Mouse (Mus musculus) limb, embryonic 10.5 days (tissue): ENCODE data around the gene Ttc12. TPM values are rescaled to one million over a fixed set of nuclear protein-coding genes. Genes with fewer than 3 reads are reported as not detected.

Source experiments
- DNase-seq: peaks from one replicate; pipeline ENCODE4 v3.0.0-alpha.2; 2017; ENCODE audit warnings: low spot score
- H3K27ac ChIP-seq: fragments of 300-500 bp; sonication (generic); 2 replicates; pipeline ENCODE4 v1.5.1; 2016; ENCODE audit warnings: mild to moderate bottlenecking
- H3K27me3 ChIP-seq: fragments of 300-500 bp; sonication (generic); 2 replicates; pipeline ENCODE4 v1.6.1; 2016; ENCODE audit warnings: low read depth, mild to moderate bottlenecking; ENCODE audit not compliant: poor library complexity, severe bottlenecking
- H3K36me3 ChIP-seq: fragments of 300-500 bp; sonication (generic); 2 replicates; pipeline ENCODE4 v1.6.1; 2016; ENCODE audit warnings: mild to moderate bottlenecking, moderate library complexity
- H3K4me1 ChIP-seq: fragments of 300-500 bp; sonication (generic); 2 replicates; pipeline ENCODE4 v1.6.1; 2016
- H3K4me3 ChIP-seq: fragments of 300-500 bp; sonication (generic); 2 replicates; pipeline ENCODE4 v1.5.1; 2016; ENCODE audit warnings: mild to moderate bottlenecking, moderate library complexity
- H3K9me3 ChIP-seq: fragments of 300-500 bp; sonication (generic); replicated peaks from 2 replicates; pipeline ENCODE4 v1.6.1; 2016; ENCODE audit warnings: mild to moderate bottlenecking
- WGBS: fragments of 180-500 bp; shearing (Covaris S2); methylation state at CpG from one replicate; pipeline ENCODE4 v1.1.7; 2016; 5-methylcytosine and 5-hydroxymethylcytosine counted together
- polyA plus RNA-seq: library from polyadenylated mRNA; unstranded; fragments of >200 nt; fragmentation: Nextera tagmentation; extraction: Ambion mirVana; gene quantifications from 2 replicates; pipeline ENCODE4 v1.2.1, GENCODE M21; 2016

The Ttc12 gene
- polyA plus RNA-seq, 1 experiment from 2014 or later = 1.7 TPM

DNA sequence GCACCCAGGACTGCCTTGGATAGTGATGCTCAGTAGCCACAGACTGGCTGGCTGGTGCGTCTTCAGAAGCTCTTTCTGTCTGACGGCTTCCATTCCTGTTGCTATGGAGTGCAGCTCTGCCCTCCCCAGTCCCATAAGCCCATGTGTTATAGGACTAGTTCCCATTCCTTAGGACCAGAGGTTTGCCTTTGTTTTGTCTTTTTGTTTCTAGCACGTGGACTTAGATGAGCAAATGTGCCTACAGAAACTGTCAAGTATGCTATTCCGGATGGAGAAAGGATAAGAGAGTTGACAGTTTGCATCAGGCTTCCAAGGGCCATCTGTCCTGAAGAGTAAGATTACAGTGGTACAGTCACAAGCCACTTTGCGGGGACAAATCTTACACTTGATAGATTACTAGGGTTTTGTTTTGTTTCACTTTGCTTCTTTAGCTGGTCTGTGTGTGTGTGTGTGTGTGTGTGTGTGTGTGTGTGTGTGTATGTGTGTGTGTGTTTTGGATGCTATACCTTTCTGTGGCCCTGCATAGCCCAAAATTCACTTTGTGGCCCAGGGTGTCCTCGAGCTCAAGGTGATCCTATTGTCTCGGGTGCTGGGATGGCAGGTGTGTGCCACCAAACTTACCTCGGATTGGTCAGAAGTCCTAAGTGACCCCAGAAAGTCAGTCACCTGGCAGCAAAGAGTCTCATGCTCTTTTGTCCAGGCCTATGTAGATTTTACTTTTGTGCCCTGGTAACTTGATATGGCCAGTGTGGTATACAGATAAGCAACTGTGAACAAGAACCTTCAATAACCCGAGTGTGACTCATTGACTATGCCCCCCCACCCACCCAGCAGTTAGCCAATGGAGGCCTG is 1.0 kb upstream of the Ttc12 start:
- Histone ChIP-seq H3K4me1 (peaks cover 40% of the 10 kb centered on the region), H3K36me3 (no peaks in the 10 kb centered on the region), H3K4me3 (no peak overlapping the region; the same call in 1 of the 2 replicates), H3K27ac (no peak overlapping the region), H3K27me3 (0 out of 2 replicates have a peak, but pooled peaks cover 12% of the 10 kb centered on the region), H3K9me3 (no peaks in the 10 kb centered on the region)
- DNase-seq = no peak
- 79% methylated on average over 9 of the region's 9 CpGs for WGBS

DNA sequence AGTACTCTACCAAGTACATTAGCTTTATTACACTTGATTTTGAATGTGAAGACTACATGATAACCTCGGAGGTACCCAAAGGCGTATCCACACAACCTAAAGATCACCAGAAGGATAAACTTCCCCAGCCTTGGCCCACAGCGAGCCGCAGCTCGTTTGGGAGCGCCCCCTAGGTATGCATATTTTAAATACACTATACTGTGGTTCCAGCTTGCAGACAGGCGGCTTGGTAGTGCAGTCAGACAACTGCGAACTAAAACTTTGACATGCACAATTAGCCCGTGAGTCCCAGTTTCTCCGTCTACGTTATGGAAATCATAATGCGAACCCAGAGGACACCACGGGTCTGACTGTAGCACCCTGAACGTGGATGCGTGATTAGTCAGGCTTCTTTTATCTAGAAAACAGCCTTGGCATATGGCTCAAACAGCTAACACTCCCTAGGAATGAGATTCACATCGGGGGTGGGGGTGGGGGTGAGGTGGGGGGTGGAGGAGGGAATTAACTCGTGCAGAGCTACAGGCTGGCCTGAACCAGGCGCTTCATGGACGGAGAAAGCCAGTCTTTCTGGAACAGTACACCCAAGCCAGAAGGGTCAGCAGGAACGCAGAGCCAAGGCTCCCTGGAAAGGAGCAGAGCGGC is 654 bp downstream of the Ttc12 start:
- 6% methylated on average over 21 of the region's 21 CpGs for WGBS
- Histone ChIP-seq H3K36me3 (no peaks in the 10 kb centered on the region), H3K27ac (peak overlapping the region; percentile 78), H3K4me3 (peak overlapping the region; percentile 66), H3K9me3 (no peaks in the 10 kb centered on the region), H3K4me1 (peaks cover 40% of the 10 kb centered on the region), H3K27me3 (0 out of 2 replicates have a peak, but pooled peaks cover 12% of the 10 kb centered on the region)
- peak; percentile 56 for DNase-seq

DNA sequence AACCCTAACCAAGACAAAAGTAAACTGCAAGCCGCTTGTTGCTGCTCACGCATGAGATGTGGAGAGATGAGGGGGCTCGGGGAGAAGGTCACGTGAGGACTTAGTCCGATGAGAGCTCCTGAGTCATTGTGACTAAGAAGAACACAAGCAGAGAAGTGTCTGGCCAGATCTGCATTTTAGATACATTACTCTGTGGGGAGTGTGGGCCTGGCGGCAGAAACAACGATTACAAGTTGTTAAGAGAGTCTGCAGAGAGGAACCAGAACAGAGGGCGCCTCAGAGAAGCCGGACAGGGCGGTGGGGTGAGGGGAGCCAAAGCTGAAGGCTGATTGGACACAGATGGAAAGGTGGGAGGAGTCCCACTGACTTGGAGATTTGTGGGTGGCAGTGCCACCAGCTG is 2.7 kb downstream of the Ttc12 start:
- 0 out of 2 replicates have a peak, but pooled peaks cover 12% of the 10 kb centered on the region for H3K27me3 ChIP-seq
- H3K36me3 ChIP-seq = no peaks in the 10 kb centered on the region
- DNase-seq = no peak
- peaks cover 35% of the 10 kb centered on the region for H3K4me1 ChIP-seq
- H3K27ac ChIP-seq = no peak overlapping the region; the same call in 1 of the 2 replicates
- peak overlapping the region; percentile 30 for H3K4me3 ChIP-seq
- H3K9me3 ChIP-seq = no peaks in the 10 kb centered on the region
- 38% methylated on average over 10 of the region's 10 CpGs for WGBS

DNA sequence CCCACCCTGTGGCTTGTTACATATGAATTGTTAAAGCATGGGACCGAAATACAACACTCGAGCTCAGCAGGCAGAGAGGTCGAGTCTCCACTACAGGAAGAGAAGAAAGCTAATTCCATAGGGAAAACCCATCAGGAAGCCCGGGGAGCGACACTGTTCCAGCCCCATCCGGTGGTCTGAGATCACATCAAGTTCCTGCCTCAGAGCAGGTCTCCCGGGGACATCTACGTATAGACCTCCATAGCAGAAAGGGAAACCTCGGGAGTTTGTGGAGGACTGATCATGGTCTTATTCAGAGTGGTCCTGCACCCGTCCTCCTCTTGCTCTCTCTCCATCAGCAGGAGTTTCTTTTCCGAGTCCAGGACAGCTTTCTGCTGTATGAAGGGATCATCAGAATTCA is 13.9 kb downstream of the Ttc12 start:
- no peaks in the 10 kb centered on the region for H3K9me3 ChIP-seq
- peaks cover 4% of the 10 kb centered on the region for H3K4me1 ChIP-seq
- DNase-seq = no peak
- no peaks in the 10 kb centered on the region for H3K27me3 ChIP-seq
- H3K4me3 ChIP-seq = no peak overlapping the region
- 80% methylated on average over 11 of the region's 11 CpGs for WGBS
- no peaks in the 10 kb centered on the region for H3K36me3 ChIP-seq
- no peak overlapping the region for H3K27ac ChIP-seq

DNA sequence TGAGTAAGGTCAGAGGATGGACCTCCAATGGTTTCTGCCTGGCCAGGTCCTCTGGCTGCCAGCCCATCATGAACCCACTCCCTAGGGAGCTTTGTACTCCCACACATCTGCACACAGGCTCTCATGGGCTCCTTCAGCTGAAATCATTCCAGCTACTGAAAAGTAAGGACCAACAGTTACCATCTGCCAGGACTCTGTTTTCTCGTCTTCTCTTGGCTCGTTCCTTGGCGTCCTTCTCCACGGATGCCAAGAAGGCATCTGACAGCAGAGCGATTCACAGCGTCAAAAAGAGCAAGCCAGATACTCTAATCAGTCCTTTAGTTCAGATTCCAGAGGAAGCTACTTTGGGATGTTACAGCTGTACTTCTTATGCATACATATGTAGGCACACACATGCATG is 15.1 kb downstream of the Ttc12 start:
- Histone ChIP-seq H3K36me3 (no peaks in the 10 kb centered on the region), H3K27me3 (no peaks in the 10 kb centered on the region), H3K4me3 (no peak overlapping the region), H3K27ac (no peak overlapping the region), H3K4me1 (peaks cover 4% of the 10 kb centered on the region), H3K9me3 (no peaks in the 10 kb centered on the region)
- no peak for DNase-seq
- 91% methylated on average over 6 of the region's 6 CpGs for WGBS

DNA sequence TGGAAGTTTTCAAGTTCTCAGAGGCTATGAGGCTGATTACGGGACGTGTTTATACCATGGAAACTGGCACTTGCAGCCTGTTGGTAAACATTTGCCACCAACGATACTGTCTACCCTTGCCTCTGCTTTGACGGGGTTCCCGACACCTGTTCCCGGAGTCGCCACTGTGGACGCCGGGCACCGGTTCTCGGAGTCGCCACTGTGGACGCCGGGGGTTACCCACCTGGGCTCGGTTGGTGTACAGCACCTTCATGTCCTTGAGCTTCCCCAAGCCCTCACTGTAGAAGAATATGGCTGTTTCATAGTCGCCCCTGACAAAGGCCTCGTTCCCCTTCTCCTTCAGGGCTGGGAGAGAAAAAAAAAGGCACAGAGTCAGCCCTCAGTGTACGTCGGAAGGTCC is 16.0 kb downstream of the Ttc12 start:
- Histone ChIP-seq H3K36me3 (no peaks in the 10 kb centered on the region), H3K4me3 (no peak overlapping the region), H3K27ac (no peak overlapping the region), H3K9me3 (no peaks in the 10 kb centered on the region), H3K4me1 (peaks cover 4% of the 10 kb centered on the region), H3K27me3 (no peaks in the 10 kb centered on the region)
- 97% methylated on average over 19 of the region's 19 CpGs for WGBS
- DNase-seq = no peak

DNA sequence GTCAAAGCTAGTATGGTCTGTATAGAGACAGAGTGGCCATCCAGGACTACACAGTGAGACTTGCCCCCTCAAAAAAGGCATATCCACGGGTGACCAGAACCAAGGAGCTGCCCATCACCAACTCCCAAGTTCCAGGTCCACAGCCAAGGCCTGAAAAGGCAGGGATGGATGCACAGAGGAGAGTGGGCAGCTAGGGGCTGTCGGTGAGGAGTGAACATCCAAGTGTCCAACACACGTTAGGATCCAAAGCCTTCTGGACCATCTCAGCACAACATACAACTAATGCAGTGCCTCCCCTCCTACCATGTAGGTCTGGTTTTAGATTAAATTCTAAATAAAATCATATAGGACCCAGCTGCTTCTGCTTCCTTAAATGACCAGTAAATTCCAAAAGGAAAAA is 29.9 kb downstream of the Ttc12 start:
- DNase-seq = no peak
- Histone ChIP-seq H3K36me3 (no peaks in the 10 kb centered on the region), H3K4me1 (no peaks in the 10 kb centered on the region), H3K4me3 (no peak overlapping the region), H3K27me3 (no peaks in the 10 kb centered on the region), H3K9me3 (no peaks in the 10 kb centered on the region), H3K27ac (no peak overlapping the region)
- WGBS = 89% methylated on average over 3 of the region's 3 CpGs

DNA sequence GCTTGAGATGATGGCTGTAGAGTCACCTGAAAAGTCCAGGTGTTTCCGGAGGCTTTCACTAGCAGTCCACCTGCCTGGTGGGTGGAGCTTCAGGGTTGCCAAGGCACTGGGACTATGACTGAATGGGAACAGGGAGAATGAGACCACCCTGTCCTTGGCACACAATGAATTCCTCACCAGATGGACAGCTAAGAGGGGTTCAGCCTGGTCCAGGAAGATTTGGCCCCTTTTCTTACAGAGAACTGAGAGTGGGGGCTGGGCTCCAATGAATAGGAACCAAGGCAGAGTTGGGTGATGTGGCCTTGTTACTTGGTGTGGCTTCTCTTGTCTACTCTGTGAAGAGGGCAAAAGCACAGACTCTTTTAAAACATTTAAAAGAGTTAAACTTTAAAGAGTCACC is 33.6 kb downstream of the Ttc12 start:
- H3K36me3 ChIP-seq = no peaks in the 10 kb centered on the region
- 97% methylated on average over 1 of the region's 1 CpGs for WGBS
- no peak overlapping the region for H3K4me3 ChIP-seq
- no peaks in the 10 kb centered on the region for H3K9me3 ChIP-seq
- no peaks in the 10 kb centered on the region for H3K4me1 ChIP-seq
- DNase-seq = no peak
- no peak overlapping the region for H3K27ac ChIP-seq
- no peaks in the 10 kb centered on the region for H3K27me3 ChIP-seq

DNA sequence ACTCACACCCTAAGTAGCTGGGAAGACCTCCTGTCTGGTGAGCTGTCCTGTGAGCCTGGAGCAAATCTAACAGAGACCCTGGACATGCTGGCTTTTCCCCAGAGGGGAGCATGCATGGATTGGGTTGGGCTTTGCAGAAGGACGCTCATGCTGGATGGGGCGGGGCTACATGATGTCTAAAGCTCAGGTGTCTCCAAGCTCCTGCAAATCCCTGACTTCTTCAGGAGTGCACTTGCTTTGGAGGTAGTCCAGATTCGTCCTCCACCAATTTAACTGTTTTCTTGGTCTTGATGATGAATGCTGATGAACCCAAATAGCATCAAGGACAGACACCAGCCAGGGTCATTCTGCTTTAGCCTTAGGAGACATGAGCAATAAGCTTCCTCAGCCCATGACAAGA is 35.5 kb downstream of the Ttc12 start:
- WGBS = 77% methylated on average over 3 of the region's 3 CpGs
- H3K27ac ChIP-seq = no peak overlapping the region
- no peaks in the 10 kb centered on the region for H3K4me1 ChIP-seq
- DNase-seq = no peak
- H3K27me3 ChIP-seq = no peaks in the 10 kb centered on the region
- H3K4me3 ChIP-seq = no peak overlapping the region
- no peaks in the 10 kb centered on the region for H3K9me3 ChIP-seq
- no peaks in the 10 kb centered on the region for H3K36me3 ChIP-seq

DNA sequence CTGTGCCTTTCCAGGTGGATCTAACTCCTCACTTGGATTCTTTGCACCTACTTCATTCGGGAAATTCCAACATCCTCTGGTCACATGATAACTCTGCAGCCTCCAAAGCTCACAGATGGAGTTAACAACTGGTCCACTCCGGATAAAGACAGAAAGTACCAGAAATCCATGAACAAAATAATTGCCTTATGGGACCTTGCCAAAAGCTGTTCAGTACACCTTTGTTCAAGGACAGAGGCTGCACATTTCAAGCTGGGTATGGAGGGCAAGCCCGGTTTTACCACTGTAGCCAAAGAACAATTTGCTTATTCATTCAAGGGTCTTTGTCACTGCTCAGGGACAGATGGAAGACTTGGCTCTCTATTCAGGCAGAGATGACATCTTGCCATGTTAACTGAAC is 43.4 kb downstream of the Ttc12 start:
- 0 out of 2 replicates have a peak, but pooled peaks cover 4% of the 10 kb centered on the region for H3K4me1 ChIP-seq
- H3K36me3 ChIP-seq = no peaks in the 10 kb centered on the region
- H3K4me3 ChIP-seq = no peak overlapping the region
- H3K9me3 ChIP-seq = no peaks in the 10 kb centered on the region
- no peak overlapping the region for H3K27ac ChIP-seq
- DNase-seq = no peak
- no peaks in the 10 kb centered on the region for H3K27me3 ChIP-seq
- 79% methylated on average over 3 of the region's 3 CpGs for WGBS

DNA sequence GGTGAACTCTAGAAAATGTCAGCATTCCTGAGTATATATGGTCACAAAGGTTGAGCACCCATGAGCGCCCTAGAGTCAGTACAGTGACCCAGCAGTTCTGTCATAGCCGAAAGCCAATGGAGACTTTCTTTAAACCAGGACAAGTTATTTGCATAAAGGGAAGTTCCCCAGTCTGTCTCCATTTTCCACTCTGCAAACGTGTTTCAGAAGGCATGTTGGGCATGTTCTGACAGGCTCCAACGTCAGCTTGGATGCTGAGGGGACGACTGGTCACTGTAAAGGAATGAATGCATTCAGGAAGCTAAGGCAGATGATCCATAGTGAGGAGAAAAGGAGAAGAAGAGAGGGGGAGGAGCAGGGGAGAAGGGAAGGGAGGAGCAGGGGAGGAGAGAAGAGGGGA is 58.5 kb downstream of the Ttc12 start:
- Histone ChIP-seq H3K4me3 (no peak overlapping the region), H3K9me3 (no peaks in the 10 kb centered on the region), H3K36me3 (no peaks in the 10 kb centered on the region), H3K27me3 (no peaks in the 10 kb centered on the region), H3K4me1 (no peaks in the 10 kb centered on the region), H3K27ac (no peak overlapping the region)
- 73% methylated on average over 5 of the region's 5 CpGs for WGBS
- no peak for DNase-seq

DNA sequence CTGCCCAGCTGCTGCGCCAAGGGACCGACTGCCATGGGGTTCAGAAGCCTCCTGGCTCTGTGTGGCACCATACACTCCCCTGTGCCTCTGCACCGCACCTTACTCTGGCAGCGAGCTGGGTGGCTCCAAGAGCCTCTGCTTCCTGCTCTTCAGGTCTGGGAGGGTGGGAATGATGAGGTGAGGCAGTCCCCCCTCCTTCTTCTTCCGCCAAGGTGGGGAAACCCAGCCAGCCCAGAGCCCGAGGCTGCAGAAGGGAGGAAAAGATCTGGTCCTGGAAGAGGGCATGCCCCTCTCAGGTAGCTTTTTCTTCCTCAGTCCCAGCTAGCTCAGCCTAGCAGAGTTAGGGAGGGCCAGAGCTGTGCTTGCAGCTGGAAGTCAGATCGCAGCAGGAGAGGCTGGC is 59.1 kb downstream of the Ttc12 start, which contains the start of gene Ankk1:
Gene Ankk1 (minus strand): TSS at position 101 of the 400 bp plus-strand sequence.
- no peak for DNase-seq
- Histone ChIP-seq H3K36me3 (no peaks in the 10 kb centered on the region), H3K4me1 (no peaks in the 10 kb centered on the region), H3K4me3 (no peak within 1 kb of the TSS), H3K27ac (no peak within 1 kb of the TSS; the same call in 1 of the 2 replicates), H3K27me3 (no peaks in the 10 kb centered on the region), H3K9me3 (no peaks in the 10 kb centered on the region)
- 72% methylated on average over 7 of the region's 7 CpGs for WGBS

DNA sequence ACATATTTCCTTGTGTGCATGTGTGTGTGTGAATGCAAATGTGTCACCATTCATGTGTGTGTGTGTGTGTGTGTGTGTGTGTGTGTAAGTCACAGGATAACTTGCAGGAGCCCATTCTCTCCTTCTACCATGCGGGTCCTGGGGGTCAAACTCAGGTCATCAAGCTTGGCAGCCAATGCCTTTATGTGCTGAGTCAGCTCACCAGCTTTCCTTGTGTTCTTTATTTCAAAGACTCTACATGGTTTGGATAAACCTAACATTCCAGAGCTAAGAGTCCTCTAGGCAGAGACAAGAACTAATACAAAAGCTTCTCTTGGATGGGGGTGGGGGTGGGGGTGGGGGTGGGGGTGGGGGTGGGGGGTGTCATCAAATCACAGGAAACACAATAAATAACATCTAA is 60.4 kb downstream of the Ttc12 start:
- 80% methylated on average over 1 of the region's 1 CpGs for WGBS
- H3K27ac ChIP-seq = no peak overlapping the region
- H3K4me3 ChIP-seq = no peak overlapping the region
- DNase-seq = no peak
- no peaks in the 10 kb centered on the region for H3K27me3 ChIP-seq
- H3K9me3 ChIP-seq = no peaks in the 10 kb centered on the region
- no peaks in the 10 kb centered on the region for H3K36me3 ChIP-seq
- no peaks in the 10 kb centered on the region for H3K4me1 ChIP-seq
